In the genomic region with DNA sequence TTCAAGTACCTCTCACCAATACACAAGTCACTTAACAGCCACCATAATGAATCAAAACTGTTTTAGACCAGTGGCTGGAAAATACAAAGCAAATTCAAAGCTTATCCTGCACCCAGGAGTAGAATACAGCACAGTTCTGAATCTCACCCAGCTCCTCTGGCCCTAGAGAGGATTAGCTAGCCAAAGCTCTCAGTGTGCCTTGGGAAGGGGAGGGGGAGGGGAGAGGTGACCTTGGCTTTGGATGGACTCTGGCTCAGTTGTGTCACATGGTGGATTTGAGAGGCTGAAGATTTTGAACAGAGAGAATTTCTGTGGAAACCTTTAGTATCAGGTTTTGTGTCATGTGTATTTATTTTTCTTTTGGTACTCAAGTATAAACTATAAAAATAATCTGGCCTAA, we compare ENCODE assay signal across 17 mouse cellular contexts.
A peak's percentile ranks its signal among the peaks of the same experiment; 100 is the strongest.
DNase-seq lines count a peak whose midpoint lies in the region; ATAC-seq and TF ChIP-seq lines count a peak whose summit lies in the region.
"Had no signal": no experiment of that assay in that cellular context is flagged by ENCODE, and none has a peak within 500 bp of the region (broad histone marks: within the 10 kb centered on the region; RNA-seq: fewer than 3 reads in every experiment).

No protein-coding gene starts in this region.

- peak; percentile 46 for DNase-seq in forebrain, embryonic 11.5 days (ENCODE audit: low spot score)
- DNase-seq in forebrain, embryonic 14.5 days (ENCODE audit: low spot score): no peak
- DNase-seq in liver: peak; percentile 31
- DNase-seq in liver, embryonic 11.5 days (ENCODE audit: low spot score): no peak
- DNase-seq in adipocyte (ENCODE audit: low spot score): peak; percentile 39
- DNase-seq in midbrain, postnatal 0 days (ENCODE audit: low spot score): no peak
- DNase-seq in forebrain, postnatal 0 days: no peak
- DNase-seq: cerebellum, adult 11-12 months; heart, adult 2 months; lung, postnatal 10 days; thymus, adult 2 months had no signal

- no peak overlapping the region for H3K4me3 ChIP-seq in forebrain, embryonic 11.5 days (ENCODE audit: low read depth, low read length)
- no peak overlapping the region for H3K4me3 ChIP-seq in forebrain, embryonic 14.5 days (ENCODE audit: low read depth, low read length)
- H3K4me3 ChIP-seq in liver, embryonic 11.5 days (ENCODE audit: low read depth, low read length): no peak overlapping the region
- H3K4me3 ChIP-seq in midbrain, postnatal 0 days (ENCODE audit: low read depth, low read length): no peak overlapping the region
- H3K4me3 ChIP-seq in forebrain, postnatal 0 days (ENCODE audit: low read depth, low read length): no peak overlapping the region
- H3K4me3 ChIP-seq: forebrain, embryonic 13.5 days; heart, adult 2 months; hindbrain, embryonic 15.5 days; megakaryocyte, embryonic 14.5 days had no signal

- H3K9ac ChIP-seq in forebrain, embryonic 11.5 days (ENCODE audit: low read length): no peak overlapping the region
- H3K9ac ChIP-seq in forebrain, embryonic 14.5 days (ENCODE audit: low read length): no peak overlapping the region
- H3K9ac ChIP-seq in liver, embryonic 11.5 days (ENCODE audit: low read depth, low read length): no peak overlapping the region
- no peak overlapping the region for H3K9ac ChIP-seq in midbrain, postnatal 0 days (replicated peaks; ENCODE audit: low read length, poor library complexity, severe bottlenecking)
- no peak overlapping the region for H3K9ac ChIP-seq in forebrain, postnatal 0 days
- H3K9ac ChIP-seq: forebrain, embryonic 13.5 days; hindbrain, embryonic 15.5 days; liver, embryonic 14.5 days had no signal

- no peaks in the 10 kb centered on the region for H3K27me3 ChIP-seq in forebrain, embryonic 11.5 days (ENCODE audit: control insufficient read depth, insufficient read depth, low read length)
- H3K27me3 ChIP-seq in forebrain, embryonic 14.5 days (replicated peaks; ENCODE audit: control insufficient read depth, insufficient read depth, low read length): no peaks in the 10 kb centered on the region
- no peaks in the 10 kb centered on the region for H3K27me3 ChIP-seq in liver, embryonic 11.5 days (replicated peaks; ENCODE audit: control insufficient read depth, insufficient read depth, low read length)
- H3K27me3 ChIP-seq in midbrain, postnatal 0 days (ENCODE audit: insufficient read depth, low read length): no peaks in the 10 kb centered on the region
- no peaks in the 10 kb centered on the region for H3K27me3 ChIP-seq in forebrain, postnatal 0 days (ENCODE audit: insufficient read depth, low read length)
- H3K27me3 ChIP-seq: forebrain, embryonic 13.5 days; hindbrain, embryonic 15.5 days; megakaryocyte, embryonic 14.5 days had no signal

- ATAC-seq in forebrain, embryonic 11.5 days (replicated peaks; ENCODE audit: low FRiP score): no peak
- no peak for ATAC-seq in forebrain, embryonic 14.5 days
- no peak for ATAC-seq in liver, embryonic 11.5 days (replicated peaks; ENCODE audit: low FRiP score)
- no peak for ATAC-seq in midbrain, postnatal 0 days (ENCODE audit: low FRiP score)
- no peak for ATAC-seq in megakaryocyte-erythroid progenitor cell, adult 5-6 weeks (replicated peaks; ENCODE audit: low FRiP score, low TSS enrichment, poor library complexity, severe bottlenecking)
- no peak for ATAC-seq in forebrain, postnatal 0 days
- ATAC-seq: forebrain, embryonic 13.5 days had no signal

- no peak overlapping the region for H3K4me2 ChIP-seq in forebrain, embryonic 11.5 days (ENCODE audit: low read depth, low read length, severe bottlenecking)
- H3K4me2 ChIP-seq in forebrain, embryonic 14.5 days (ENCODE audit: low read length): no peak overlapping the region
- H3K4me2 ChIP-seq in liver, embryonic 11.5 days: no peak overlapping the region
- H3K4me2 ChIP-seq in midbrain, postnatal 0 days (ENCODE audit: low read depth, low read length, poor library complexity, severe bottlenecking): no peak overlapping the region
- no peak overlapping the region for H3K4me2 ChIP-seq in forebrain, postnatal 0 days (ENCODE audit: low read depth)
- H3K4me2 ChIP-seq: forebrain, embryonic 13.5 days; hindbrain, embryonic 15.5 days had no signal

- no peak overlapping the region for H3K27ac ChIP-seq in forebrain, embryonic 11.5 days (ENCODE audit: low read depth, low read length)
- no peak overlapping the region for H3K27ac ChIP-seq in forebrain, embryonic 14.5 days (ENCODE audit: low read depth, low read length)
- H3K27ac ChIP-seq in liver, embryonic 11.5 days (ENCODE audit: low read depth, low read length): no peak overlapping the region
- 0 out of 2 replicates have a peak overlapping the region, but pooled peaks have one; percentile 32 for H3K27ac ChIP-seq in midbrain, postnatal 0 days (ENCODE audit: low read depth, low read length)
- H3K27ac ChIP-seq in forebrain, postnatal 0 days (ENCODE audit: low read depth, low read length): no peak overlapping the region
- H3K27ac ChIP-seq: forebrain, embryonic 13.5 days; heart, adult 2 months; hindbrain, embryonic 15.5 days; kidney, postnatal 0 days; liver, embryonic 14.5 days had no signal

- H3K4me1 ChIP-seq in forebrain, embryonic 11.5 days (replicated peaks; ENCODE audit: control insufficient read depth, insufficient read depth, low read length): no peaks in the 10 kb centered on the region
- H3K4me1 ChIP-seq in forebrain, embryonic 14.5 days (ENCODE audit: control insufficient read depth, insufficient read depth, low read length): 0 out of 2 replicates have a peak, but pooled peaks cover 3% of the 10 kb centered on the region
- H3K4me1 ChIP-seq in liver, embryonic 11.5 days (replicated peaks; ENCODE audit: control insufficient read depth, insufficient read depth, low read length): peaks cover 15% of the 10 kb centered on the region
- H3K4me1 ChIP-seq in midbrain, postnatal 0 days (ENCODE audit: insufficient read depth, low read length): peaks cover 9% of the 10 kb centered on the region; the same call in 1 of the 2 replicates
- no peaks in the 10 kb centered on the region for H3K4me1 ChIP-seq in forebrain, postnatal 0 days (ENCODE audit: insufficient read depth)

- H3K9me3 ChIP-seq in forebrain, embryonic 11.5 days (ENCODE audit: control insufficient read depth, low read length): no peaks in the 10 kb centered on the region
- no peaks in the 10 kb centered on the region for H3K9me3 ChIP-seq in forebrain, embryonic 14.5 days (replicated peaks; ENCODE audit: control insufficient read depth, low read length)
- H3K9me3 ChIP-seq in liver, embryonic 11.5 days (ENCODE audit: control insufficient read depth, low read length): no peaks in the 10 kb centered on the region
- H3K9me3 ChIP-seq in midbrain, postnatal 0 days (ENCODE audit: low read length): no peaks in the 10 kb centered on the region
- no peaks in the 10 kb centered on the region for H3K9me3 ChIP-seq in forebrain, postnatal 0 days (ENCODE audit: low read length)
- H3K9me3 ChIP-seq: forebrain, embryonic 13.5 days; hindbrain, embryonic 15.5 days; megakaryocyte, embryonic 14.5 days had no signal

- TF ChIP-seq CTCF in midbrain, postnatal 0 days (IDR thresholded peaks at IDR 0.05): no peak
- TF ChIP-seq CTCF in forebrain, postnatal 0 days (IDR thresholded peaks at IDR 0.05; ENCODE audit: low read depth): no peak

- H3K36me3 ChIP-seq in forebrain, embryonic 11.5 days (ENCODE audit: control insufficient read depth, insufficient read depth, low read length): no peaks in the 10 kb centered on the region
- H3K36me3 ChIP-seq in forebrain, embryonic 14.5 days (ENCODE audit: control insufficient read depth, insufficient read depth, low read length): no peaks in the 10 kb centered on the region
- H3K36me3 ChIP-seq in liver, embryonic 11.5 days (ENCODE audit: control insufficient read depth, insufficient read depth, low read length): no peaks in the 10 kb centered on the region
- no peaks in the 10 kb centered on the region for H3K36me3 ChIP-seq in midbrain, postnatal 0 days (ENCODE audit: insufficient read depth, low read length)
- no peaks in the 10 kb centered on the region for H3K36me3 ChIP-seq in forebrain, postnatal 0 days (ENCODE audit: insufficient read depth)
- H3K36me3 ChIP-seq: hindbrain, embryonic 15.5 days had no signal

Comparison
In these comparisons a context has a peak if more than half of its experiments do, and no peak if none do; other contexts are left out.
1. DNase-seq: peak in forebrain, embryonic 11.5 days (single experiment), liver (single experiment) and adipocyte (single experiment); none in forebrain, embryonic 14.5 days (single experiment), liver, embryonic 11.5 days (single experiment), midbrain, postnatal 0 days (single experiment) and forebrain, postnatal 0 days (single experiment).